Mouse (Mus musculus) liver (tissue): Measurements from ENCODE around the gene Impad1.

ENCODE experiments used
- DNase-seq: peaks from one replicate; pipeline ENCODE4 v3.0.0-alpha.2; 2020; ENCODE audit warnings: mixed read lengths

The Impad1 gene

GRCm38 (mm10) chr4:4792992-4793834 lies at the start of gene Impad1:
Gene Impad1, minus strand, starts transcription at chr4:4793355.
- peak; percentile 91 for DNase-seq

- no peak for DNase-seq
These were observed 47.0 kb upstream of the Impad1 start for GRCm38 (mm10) chr4:4840145-4840544.

GRCm38 (mm10) chr4:4833789-4834295 lies 40.7 kb upstream of the Impad1 start:
- DNase-seq: no peak

- DNase-seq: no peak
These were observed 35.0 kb upstream of the Impad1 start for GRCm38 (mm10) chr4:4828131-4828530.

- no peak for DNase-seq
These were observed 29.0 kb upstream of the Impad1 start for GRCm38 (mm10) chr4:4822119-4822518.

- peak; percentile 87 for DNase-seq
These were observed 789 bp downstream of the Impad1 start for GRCm38 (mm10) chr4:4792141-4792991.

- DNase-seq: no peak
These were observed 2.0 kb downstream of the Impad1 start for GRCm38 (mm10) chr4:4791180-4791579.

GRCm38 (mm10) chr4:4785169-4785568 lies 8.0 kb downstream of the Impad1 start:
- DNase-seq: no peak

GRCm38 (mm10) chr4:4784305-4784704 lies 8.8 kb downstream of the Impad1 start:
- no peak for DNase-seq

GRCm38 (mm10) chr4:4783686-4783957 lies 9.5 kb downstream of the Impad1 start:
- no peak for DNase-seq

GRCm38 (mm10) chr4:4782882-4783685 lies 10.1 kb downstream of the Impad1 start:
- peak; percentile 70 for DNase-seq

- no peak for DNase-seq
These were observed 13.8 kb downstream of the Impad1 start for GRCm38 (mm10) chr4:4779265-4779770.

GRCm38 (mm10) chr4:4771523-4772114 lies 21.5 kb downstream of the Impad1 start:
- DNase-seq: no peak

GRCm38 (mm10) chr4:4765806-4766205 lies 27.3 kb downstream of the Impad1 start:
- no peak for DNase-seq

GRCm38 (mm10) chr4:4758376-4758775 lies 34.8 kb downstream of the Impad1 start:
- no peak for DNase-seq

- DNase-seq: no peak
These were observed 63.7 kb downstream of the Impad1 start for GRCm38 (mm10) chr4:4729427-4729826.

GRCm38 (mm10) chr4:4726241-4726776 lies 66.8 kb downstream of the Impad1 start:
- no peak for DNase-seq

GRCm38 (mm10) chr4:4723821-4724220 lies 69.3 kb downstream of the Impad1 start:
- DNase-seq: no peak

GRCm38 (mm10) chr4:4722081-4722480 lies 71.1 kb downstream of the Impad1 start:
- DNase-seq: no peak

GRCm38 (mm10) chr4:4717763-4718347 lies 75.3 kb downstream of the Impad1 start:
- no peak for DNase-seq
